Mouse (Mus musculus) small intestine, adult 2 months (tissue): ENCODE measurements around the gene Creld2.
A peak's percentile ranks its signal among the peaks of the same experiment; 100 is the strongest.

ENCODE experiments used
- CTCF ChIP-seq: fragments of 200-500 bp; IDR thresholded peaks from 2 replicates; pipeline ENCODE4 v1.5.1; 2012; ENCODE audit warnings: low read depth, mild to moderate bottlenecking, control low read depth, inconsistent platforms, low read length, moderate library complexity, mixed read lengths; ENCODE audit not compliant: insufficient replicate concordance, insufficient read length; ENCODE audit errors: extremely low read depth
- POLR2A ChIP-seq: fragments of 200-500 bp; IDR thresholded peaks from 2 replicates; pipeline ENCODE4 v1.6.1; 2012; ENCODE audit warnings: low read depth, mild to moderate bottlenecking, control low read depth, inconsistent platforms, low read length, moderate library complexity

- peak; percentile 98 for TF ChIP-seq POLR2A
- TF ChIP-seq CTCF = no peak
Measured at GRCm38 (mm10) chr15:88861772-88862622, 42.6 kb downstream of the Creld2 start, which contains the start of gene Pim3.
